Mouse (Mus musculus) lung, embryonic 16.5 days (tissue): ENCODE measurements around the gene Ccnb2. TPM values are rescaled to one million over a fixed set of nuclear protein-coding genes. Genes with fewer than 3 reads are reported as not detected.

Experiments
- ATAC-seq: fragments of 200-750 bp; cut with Nextera tagmentation; 2 replicates; pipeline ENCODE4 v1.8.0; 2017; ENCODE audit warnings: low read depth, mild to moderate bottlenecking, moderate library complexity
- H3K27ac ChIP-seq: fragments of 300-500 bp; sonication (generic); 2 replicates; pipeline ENCODE4 v1.5.1; 2014; ENCODE audit warnings: mild to moderate bottlenecking, control low read depth, low read length
- H3K27me3 ChIP-seq: fragments of 300-500 bp; sonication (generic); 2 replicates; pipeline ENCODE4 v1.6.1; 2014; ENCODE audit warnings: low read depth, low read length, mixed read lengths; ENCODE audit not compliant: control insufficient read depth, insufficient read depth
- H3K36me3 ChIP-seq: fragments of 300-500 bp; sonication (generic); 2 replicates; pipeline ENCODE4 v1.6.1; 2014; ENCODE audit warnings: low read length; ENCODE audit not compliant: control insufficient read depth, insufficient read depth
- H3K4me1 ChIP-seq: fragments of 300-500 bp; sonication (generic); replicated peaks from 2 replicates; pipeline ENCODE4 v1.6.1; 2014; ENCODE audit warnings: low read length, mixed read lengths; ENCODE audit not compliant: control insufficient read depth, insufficient read depth
- H3K4me2 ChIP-seq: fragments of 300-500 bp; sonication (generic); 2 replicates; pipeline ENCODE4 v1.6.1; 2014; ENCODE audit warnings: low read depth, low read length, control low read depth
- H3K4me3 ChIP-seq: fragments of 300-500 bp; sonication (generic); 2 replicates; pipeline ENCODE4 v1.5.1; 2014; ENCODE audit warnings: mild to moderate bottlenecking, low read length, control low read depth
- H3K9ac ChIP-seq: fragments of 300-500 bp; sonication (generic); 2 replicates; pipeline ENCODE4 v1.6.1; 2014; ENCODE audit warnings: low read length, control low read depth
- H3K9me3 ChIP-seq: fragments of 300-500 bp; sonication (generic); 2 replicates; pipeline ENCODE4 v1.6.1; 2016; ENCODE audit warnings: low read length; ENCODE audit not compliant: control insufficient read depth
- WGBS: fragments of 180-500 bp; shearing (Covaris S2); extraction: QIAGEN DNeasy Blood & Tissue Kit; methylation state at CpG from one replicate; pipeline ENCODE4 v1.1.7; 2014; 5-methylcytosine and 5-hydroxymethylcytosine counted together
- polyA plus RNA-seq: library from polyadenylated mRNA; unstranded; fragments of >200 nt; fragmentation: Nextera tagmentation; extraction: Ambion mirVana; gene quantifications from 2 replicates; pipeline ENCODE4 v1.2.1, GENCODE M21; 2015

The Ccnb2 gene
- polyA plus RNA-seq, 1 experiment from 2014 or later, result 236 TPM

GRCm38 (mm10) chr9:70389548-70389947 lies 31.8 kb downstream of the Ccnb2 start:
- Histone ChIP-seq H3K4me1 (no peaks in the 10 kb centered on the region), H3K9me3 (no peaks in the 10 kb centered on the region), H3K4me2 (no peak overlapping the region), H3K4me3 (no peak overlapping the region), H3K36me3 (peaks cover 14% of the 10 kb centered on the region), H3K27ac (no peak overlapping the region), H3K27me3 (no peaks in the 10 kb centered on the region), H3K9ac (no peak overlapping the region)
- 80% methylated on average over 3 of the region's 3 CpGs for WGBS
- ATAC-seq, result no peak

DNA sequence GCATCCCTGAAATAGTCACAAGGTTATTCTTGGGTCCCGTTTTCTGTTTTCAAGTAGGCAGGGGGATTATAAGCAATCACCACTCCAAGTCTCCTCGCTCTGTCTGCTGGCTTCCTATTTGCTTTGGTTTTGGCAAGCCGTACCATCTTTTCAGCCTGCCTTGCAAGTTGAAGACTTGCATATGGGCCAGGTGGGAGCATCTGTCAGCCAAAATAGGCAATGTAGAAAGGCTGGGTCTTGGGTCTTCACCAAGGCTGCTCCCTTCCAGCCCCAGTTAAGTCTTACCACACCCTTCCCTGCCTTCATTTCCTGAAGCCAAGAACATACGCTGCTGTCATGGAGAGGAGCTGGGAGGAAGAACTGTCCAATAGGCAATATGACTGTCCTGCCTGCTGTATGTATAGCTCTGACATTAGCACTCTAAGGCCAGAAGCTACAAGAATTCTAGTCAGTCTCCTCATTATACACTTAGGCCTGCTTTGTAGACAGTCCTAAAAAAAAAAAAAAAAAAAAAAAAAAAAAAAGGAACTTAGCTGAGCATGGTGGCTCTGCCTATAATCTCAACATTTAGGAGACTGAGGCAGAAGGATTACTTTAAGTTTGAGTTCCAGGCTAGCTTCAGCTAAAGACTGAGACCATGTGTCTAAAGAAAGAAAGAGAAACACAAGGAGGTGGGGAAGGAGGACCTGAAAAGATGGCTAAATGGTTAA lies 33.8 kb downstream of the Ccnb2 start:
- Histone ChIP-seq H3K9ac (no peak overlapping the region), H3K4me3 (no peak overlapping the region), H3K36me3 (peaks cover 19% of the 10 kb centered on the region), H3K4me1 (no peaks in the 10 kb centered on the region), H3K9me3 (no peaks in the 10 kb centered on the region), H3K27me3 (no peaks in the 10 kb centered on the region), H3K27ac (no peak overlapping the region), H3K4me2 (no peak overlapping the region)
- no peak for ATAC-seq
- WGBS, result 84% methylated on average over 4 of the region's 4 CpGs

DNA sequence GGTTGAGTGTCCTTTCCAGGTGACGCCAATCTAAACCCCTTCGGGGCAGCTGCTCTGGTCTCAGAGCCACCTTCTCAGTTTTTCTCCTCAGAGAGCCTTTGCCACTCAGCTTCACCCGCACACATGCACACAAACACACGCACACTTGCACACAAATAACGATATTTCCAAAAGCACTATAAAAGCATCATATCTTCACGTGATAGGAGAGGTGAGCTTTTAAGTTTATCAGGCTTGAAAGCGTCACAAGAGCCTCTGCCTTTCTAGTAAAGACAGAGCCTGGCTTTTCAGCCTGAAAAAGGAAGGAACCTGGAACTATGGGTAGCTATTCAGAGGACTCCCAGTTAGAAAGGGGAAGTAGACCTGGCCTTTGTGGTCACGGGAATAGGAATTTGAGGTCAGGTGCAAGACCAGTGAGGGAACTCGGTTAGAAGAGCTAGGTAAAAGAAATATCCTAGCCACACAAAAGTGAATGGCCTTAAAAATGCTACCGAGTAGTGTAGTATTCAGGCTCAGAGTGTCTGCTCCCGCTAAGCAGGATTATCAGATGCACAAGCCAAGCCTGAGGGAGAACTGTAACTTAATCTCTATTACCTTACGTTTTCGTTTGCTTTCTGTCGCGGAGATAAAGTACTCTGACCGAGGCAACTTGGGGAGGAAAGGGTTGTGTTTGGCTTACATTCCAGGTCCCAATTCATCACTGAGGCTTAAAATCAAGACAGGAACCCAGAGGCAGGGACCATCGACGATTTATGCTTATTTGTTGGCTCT lies 36.2 kb downstream of the Ccnb2 start:
- no peaks in the 10 kb centered on the region for H3K9me3 ChIP-seq
- H3K36me3 ChIP-seq, result peaks cover 16% of the 10 kb centered on the region
- no peak for ATAC-seq
- H3K27me3 ChIP-seq, result no peaks in the 10 kb centered on the region
- WGBS, result 69% methylated on average over 18 of the region's 18 CpGs
- H3K27ac ChIP-seq, result no peak overlapping the region
- H3K4me1 ChIP-seq, result no peaks in the 10 kb centered on the region
- no peak overlapping the region for H3K9ac ChIP-seq
- H3K4me2 ChIP-seq, result no peak overlapping the region
- no peak overlapping the region for H3K4me3 ChIP-seq

DNA sequence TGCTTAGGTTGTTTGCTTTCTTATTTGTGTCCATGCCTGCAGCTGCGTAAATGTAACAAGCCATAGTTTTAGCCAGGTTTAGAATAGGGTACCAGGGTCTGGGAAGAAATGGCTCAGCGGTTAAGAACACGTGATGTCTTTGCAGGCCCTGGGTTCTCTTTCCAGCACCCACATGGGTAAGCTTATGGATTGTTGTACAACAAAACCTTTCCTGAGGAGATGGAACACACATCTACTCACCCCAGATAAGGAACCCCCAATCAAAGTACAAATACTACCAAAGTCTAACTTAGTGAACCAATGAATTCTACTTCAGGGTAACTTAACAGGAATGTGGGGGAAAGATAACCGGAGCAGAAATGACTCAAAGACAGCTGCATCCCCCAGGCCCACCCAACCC lies 36.9 kb downstream of the Ccnb2 start:
- H3K4me3 ChIP-seq, result no peak overlapping the region
- no peaks in the 10 kb centered on the region for H3K4me1 ChIP-seq
- no peaks in the 10 kb centered on the region for H3K9me3 ChIP-seq
- no peak overlapping the region for H3K27ac ChIP-seq
- 94% methylated on average over 4 of the region's 4 CpGs for WGBS
- ATAC-seq, result no peak
- no peak overlapping the region for H3K4me2 ChIP-seq
- no peaks in the 10 kb centered on the region for H3K27me3 ChIP-seq
- peaks cover 13% of the 10 kb centered on the region for H3K36me3 ChIP-seq
- H3K9ac ChIP-seq, result no peak overlapping the region

- Histone ChIP-seq H3K4me1 (no peaks in the 10 kb centered on the region), H3K27me3 (no peaks in the 10 kb centered on the region), H3K9ac (no peak overlapping the region), H3K36me3 (peaks cover 14% of the 10 kb centered on the region), H3K4me3 (no peak overlapping the region), H3K9me3 (no peaks in the 10 kb centered on the region), H3K27ac (no peak overlapping the region), H3K4me2 (no peak overlapping the region)
- no peak for ATAC-seq
- 70% methylated on average over 10 of the region's 10 CpGs for WGBS
Measured at GRCm38 (mm10) chr9:70383750-70384149, 37.6 kb downstream of the Ccnb2 start.

DNA sequence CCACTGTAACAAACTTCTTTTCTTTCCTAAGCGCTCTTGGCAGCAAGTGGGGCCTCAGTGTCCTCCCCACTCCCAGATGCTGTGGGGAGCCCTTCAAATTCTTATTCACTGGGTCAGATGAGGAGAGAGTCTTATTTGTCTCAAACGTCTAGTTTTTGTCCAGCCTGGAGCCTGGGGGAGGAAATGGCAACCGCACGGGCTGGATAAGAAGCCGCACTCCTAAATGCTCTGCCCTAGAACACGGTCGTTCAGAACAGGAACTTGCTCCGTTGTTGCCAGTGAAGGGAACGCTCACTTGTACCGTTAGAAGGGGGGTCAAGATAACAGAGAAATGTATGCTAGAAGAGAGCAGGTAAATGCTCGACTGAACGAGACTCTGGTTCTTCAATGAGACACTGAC lies 39.3 kb downstream of the Ccnb2 start:
- no peaks in the 10 kb centered on the region for H3K9me3 ChIP-seq
- H3K27me3 ChIP-seq, result no peaks in the 10 kb centered on the region
- H3K4me3 ChIP-seq, result no peak overlapping the region
- H3K4me2 ChIP-seq, result no peak overlapping the region
- peaks cover 25% of the 10 kb centered on the region for H3K36me3 ChIP-seq
- no peak overlapping the region for H3K9ac ChIP-seq
- H3K27ac ChIP-seq, result no peak overlapping the region
- ATAC-seq, result no peak
- H3K4me1 ChIP-seq, result no peaks in the 10 kb centered on the region
- WGBS, result 66% methylated on average over 12 of the region's 12 CpGs

DNA sequence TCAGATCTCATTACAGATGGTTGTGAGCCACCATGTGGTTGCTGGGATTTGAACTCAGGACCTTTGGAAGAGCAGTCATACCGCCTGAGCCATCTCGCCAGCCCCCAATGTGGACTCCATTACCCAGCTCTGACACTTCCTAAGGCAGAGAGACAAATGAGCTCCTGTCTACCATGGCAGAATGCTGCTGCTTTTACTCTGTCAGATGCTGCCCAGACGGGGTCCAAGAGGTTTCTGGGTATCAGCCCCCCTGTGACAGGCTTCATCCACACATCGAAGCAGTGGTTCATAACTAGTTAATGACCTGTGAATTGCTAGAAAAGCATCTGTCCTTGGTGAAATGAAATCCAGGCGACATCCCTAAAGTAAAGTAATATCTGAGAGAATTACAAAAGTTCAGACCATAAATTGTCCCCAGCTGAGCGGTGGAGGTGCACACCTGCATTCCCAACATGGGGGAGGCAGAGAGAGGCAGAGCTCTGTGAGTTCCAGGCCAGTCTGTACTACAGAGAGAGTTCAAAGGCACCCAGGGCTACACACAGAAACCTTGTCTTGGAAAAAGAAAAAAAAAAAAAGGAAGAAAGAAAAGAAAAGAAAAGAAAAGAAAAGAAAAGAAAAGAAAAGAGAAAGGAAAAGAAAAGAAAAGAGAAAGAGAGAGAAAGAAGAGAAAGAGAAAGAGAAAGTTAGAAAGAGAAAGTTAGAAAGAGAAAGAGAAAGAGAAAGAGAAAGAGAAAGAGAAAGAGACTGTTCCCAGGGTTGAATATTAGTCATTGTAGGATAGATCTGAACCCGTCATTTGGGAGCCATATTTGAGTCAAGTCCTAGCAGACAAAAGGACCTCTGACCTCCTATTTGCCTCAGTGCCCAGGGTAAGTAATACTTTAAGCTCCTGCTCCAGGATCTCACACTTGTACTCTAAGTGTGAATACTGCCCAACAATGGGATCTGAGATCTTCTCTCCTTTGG lies 41.6 kb downstream of the Ccnb2 start:
- Histone ChIP-seq H3K36me3 (peaks cover 23% of the 10 kb centered on the region), H3K9ac (no peak overlapping the region)

GRCm38 (mm10) chr9:70371638-70372037 lies 49.7 kb downstream of the Ccnb2 start:
- Histone ChIP-seq H3K27ac (no peak overlapping the region), H3K9ac (no peak overlapping the region), H3K9me3 (no peaks in the 10 kb centered on the region), H3K4me2 (no peak overlapping the region), H3K27me3 (no peaks in the 10 kb centered on the region), H3K4me3 (no peak overlapping the region), H3K36me3 (peaks cover 29% of the 10 kb centered on the region), H3K4me1 (no peaks in the 10 kb centered on the region)
- no peak for ATAC-seq
- 78% methylated on average over 5 of the region's 5 CpGs for WGBS

More for the DNA sequence above, 41.6 kb downstream of the Ccnb2 start:
- no peak for ATAC-seq
- Histone ChIP-seq H3K9me3 (no peaks in the 10 kb centered on the region), H3K4me2 (no peak overlapping the region), H3K27ac (no peak overlapping the region), H3K27me3 (no peaks in the 10 kb centered on the region), H3K4me1 (no peaks in the 10 kb centered on the region), H3K4me3 (no peak overlapping the region)
- 68% methylated on average over 7 of the region's 7 CpGs for WGBS

GRCm38 (mm10) chr9:70366898-70367297 lies 54.4 kb downstream of the Ccnb2 start:
- Histone ChIP-seq H3K4me3 (no peak overlapping the region), H3K27me3 (no peaks in the 10 kb centered on the region), H3K36me3 (peaks cover 37% of the 10 kb centered on the region), H3K4me1 (no peaks in the 10 kb centered on the region), H3K9me3 (no peaks in the 10 kb centered on the region), H3K4me2 (no peak overlapping the region), H3K9ac (no peak overlapping the region), H3K27ac (no peak overlapping the region)
- WGBS, result 87% methylated on average over 6 of the region's 6 CpGs
- ATAC-seq, result no peak
